Mouse (Mus musculus): ENCODE results near the gene Rtn4rl1. TPM values are rescaled to one million over a fixed set of nuclear protein-coding genes. Genes with fewer than 3 reads are reported as not detected.

The Rtn4rl1 gene
- polyA plus RNA-seq, 1 experiment, result 2.7 TPM

GRCm38 (mm10) chr11:75257056-75257648 lies 63.6 kb downstream of the Rtn4rl1 start:
- no peak overlapping the region for H3K4me3 ChIP-seq (ENCODE audit: insufficient read depth, low read length)
- TF ChIP-seq CTCF (IDR thresholded peaks at IDR 0.05; ENCODE audit: borderline replicate concordance, insufficient read depth, low read length) (no peak), POLR2A (IDR thresholded peaks at IDR 0.05; ENCODE audit: low read depth, low read length) (no peak)
- no peak overlapping the region for H3K27ac ChIP-seq (ENCODE audit: insufficient read depth, low read length)
- no peaks in the 10 kb centered on the region for H3K4me1 ChIP-seq (ENCODE audit: control insufficient read depth, insufficient read depth, low read length)

- no peak overlapping the region for H3K4me3 ChIP-seq (ENCODE audit: insufficient read depth, low read length)
- TF ChIP-seq POLR2A (IDR thresholded peaks at IDR 0.05; ENCODE audit: low read depth, low read length) (no peak), CTCF (IDR thresholded peaks at IDR 0.05; ENCODE audit: borderline replicate concordance, insufficient read depth, low read length) (no peak)
- no peak overlapping the region for H3K27ac ChIP-seq (ENCODE audit: insufficient read depth, low read length)
- H3K4me1 ChIP-seq (ENCODE audit: control insufficient read depth, insufficient read depth, low read length), result no peaks in the 10 kb centered on the region
Observed at GRCm38 (mm10) chr11:75259416-75259815, 65.8 kb downstream of the Rtn4rl1 start.

- Histone ChIP-seq H3K27ac (ENCODE audit: insufficient read depth, low read length) (no peak overlapping the region), H3K4me3 (ENCODE audit: insufficient read depth, low read length) (no peak overlapping the region), H3K4me1 (ENCODE audit: control insufficient read depth, insufficient read depth, low read length) (no peaks in the 10 kb centered on the region)
- TF ChIP-seq CTCF (IDR thresholded peaks at IDR 0.05; ENCODE audit: borderline replicate concordance, insufficient read depth, low read length), result no peak
- TF ChIP-seq POLR2A (IDR thresholded peaks at IDR 0.05; ENCODE audit: low read depth, low read length), result no peak
Observed at GRCm38 (mm10) chr11:75259996-75260561, 66.5 kb downstream of the Rtn4rl1 start.

- H3K4me3 ChIP-seq (ENCODE audit: insufficient read depth, low read length), result no peak overlapping the region
- no peaks in the 10 kb centered on the region for H3K4me1 ChIP-seq (ENCODE audit: control insufficient read depth, insufficient read depth, low read length)
- TF ChIP-seq CTCF (IDR thresholded peaks at IDR 0.05; ENCODE audit: borderline replicate concordance, insufficient read depth, low read length) (no peak), POLR2A (IDR thresholded peaks at IDR 0.05; ENCODE audit: low read depth, low read length) (no peak)
- H3K27ac ChIP-seq (ENCODE audit: insufficient read depth, low read length), result no peak overlapping the region
Observed at GRCm38 (mm10) chr11:75261016-75261415, 67.4 kb downstream of the Rtn4rl1 start.

- TF ChIP-seq POLR2A (IDR thresholded peaks at IDR 0.05; ENCODE audit: low read depth, low read length) (no peak), CTCF (IDR thresholded peaks at IDR 0.05; ENCODE audit: borderline replicate concordance, insufficient read depth, low read length) (no peak)
- Histone ChIP-seq H3K27ac (ENCODE audit: insufficient read depth, low read length) (no peak overlapping the region), H3K4me1 (ENCODE audit: control insufficient read depth, insufficient read depth, low read length) (no peaks in the 10 kb centered on the region), H3K4me3 (ENCODE audit: insufficient read depth, low read length) (no peak overlapping the region)
Observed at GRCm38 (mm10) chr11:75261730-75262129, 68.1 kb downstream of the Rtn4rl1 start.

GRCm38 (mm10) chr11:75262181-75262580 lies 68.6 kb downstream of the Rtn4rl1 start:
- TF ChIP-seq POLR2A (IDR thresholded peaks at IDR 0.05; ENCODE audit: low read depth, low read length) (no peak), CTCF (IDR thresholded peaks at IDR 0.05; ENCODE audit: borderline replicate concordance, insufficient read depth, low read length) (no peak)
- Histone ChIP-seq H3K4me1 (ENCODE audit: control insufficient read depth, insufficient read depth, low read length) (no peaks in the 10 kb centered on the region), H3K27ac (ENCODE audit: insufficient read depth, low read length) (no peak overlapping the region), H3K4me3 (ENCODE audit: insufficient read depth, low read length) (no peak overlapping the region)

- H3K4me3 ChIP-seq (ENCODE audit: insufficient read depth, low read length), result no peak overlapping the region
- H3K4me1 ChIP-seq (ENCODE audit: control insufficient read depth, insufficient read depth, low read length), result 0 out of 2 replicates have a peak, but pooled peaks cover under 1% of the 10 kb centered on the region
- TF ChIP-seq CTCF (IDR thresholded peaks at IDR 0.05; ENCODE audit: borderline replicate concordance, insufficient read depth, low read length) (no peak), POLR2A (IDR thresholded peaks at IDR 0.05; ENCODE audit: low read depth, low read length) (no peak)
- no peak overlapping the region for H3K27ac ChIP-seq (ENCODE audit: insufficient read depth, low read length)
Observed at GRCm38 (mm10) chr11:75262791-75263190, 69.2 kb downstream of the Rtn4rl1 start.

- peaks cover 3% of the 10 kb centered on the region; the same call in 1 of the 2 replicates for H3K4me1 ChIP-seq (ENCODE audit: control insufficient read depth, insufficient read depth, low read length)
- TF ChIP-seq POLR2A (IDR thresholded peaks at IDR 0.05; ENCODE audit: low read depth, low read length) (no peak), CTCF (IDR thresholded peaks at IDR 0.05; ENCODE audit: borderline replicate concordance, insufficient read depth, low read length) (no peak)
- no peak overlapping the region for H3K4me3 ChIP-seq (ENCODE audit: insufficient read depth, low read length)
- H3K27ac ChIP-seq (ENCODE audit: insufficient read depth, low read length), result no peak overlapping the region
Observed at GRCm38 (mm10) chr11:75263274-75263963, 69.8 kb downstream of the Rtn4rl1 start.

- no peak overlapping the region for H3K27ac ChIP-seq (ENCODE audit: insufficient read depth, low read length)
- H3K4me1 ChIP-seq (ENCODE audit: control insufficient read depth, insufficient read depth, low read length), result peaks cover 3% of the 10 kb centered on the region; the same call in 1 of the 2 replicates
- no peak for TF ChIP-seq CTCF (IDR thresholded peaks at IDR 0.05; ENCODE audit: borderline replicate concordance, insufficient read depth, low read length)
- no peak for TF ChIP-seq POLR2A (IDR thresholded peaks at IDR 0.05; ENCODE audit: low read depth, low read length)
- H3K4me3 ChIP-seq (ENCODE audit: insufficient read depth, low read length), result no peak overlapping the region
Observed at GRCm38 (mm10) chr11:75263964-75264312, 70.4 kb downstream of the Rtn4rl1 start.

GRCm38 (mm10) chr11:75264550-75264949 lies 71.0 kb downstream of the Rtn4rl1 start:
- no peak overlapping the region for H3K4me3 ChIP-seq (ENCODE audit: insufficient read depth, low read length)
- no peak overlapping the region for H3K27ac ChIP-seq (ENCODE audit: insufficient read depth, low read length)
- TF ChIP-seq CTCF (IDR thresholded peaks at IDR 0.05; ENCODE audit: borderline replicate concordance, insufficient read depth, low read length), result no peak
- no peak for TF ChIP-seq POLR2A (IDR thresholded peaks at IDR 0.05; ENCODE audit: low read depth, low read length)
- H3K4me1 ChIP-seq (ENCODE audit: control insufficient read depth, insufficient read depth, low read length), result peaks cover 3% of the 10 kb centered on the region; the same call in 1 of the 2 replicates
